Mouse (Mus musculus) heart, postnatal 0 days (tissue): ENCODE results near the gene Tshz2. TPM values are rescaled to one million over a fixed set of nuclear protein-coding genes. Genes with fewer than 3 reads are reported as not detected.

Experiments used
- ATAC-seq: fragments of 200-750 bp; cut with Nextera tagmentation; 2 replicates; pipeline ENCODE4 v1.8.0; 2017; ENCODE audit warnings: low read depth, moderate number of reproducible peaks, moderate library complexity; ENCODE audit not compliant: insufficient read depth
- DNase-seq: peaks from one replicate; pipeline ENCODE4 v3.0.0-alpha.2; 2016; ENCODE audit warnings: low spot score
- H3K27ac ChIP-seq: fragments of 300-500 bp; sonication (generic); 2 replicates; pipeline ENCODE4 v1.5.1; 2014; ENCODE audit warnings: low read depth, mild to moderate bottlenecking
- H3K27me3 ChIP-seq: fragments of 300-500 bp; sonication (generic); 2 replicates; pipeline ENCODE4 v1.6.1; 2014; ENCODE audit warnings: low read length, mixed read lengths; ENCODE audit not compliant: control insufficient read depth, insufficient read depth
- H3K36me3 ChIP-seq: fragments of 300-500 bp; sonication (generic); replicated peaks from 2 replicates; pipeline ENCODE4 v1.6.1; 2014; ENCODE audit warnings: low read length, mixed read lengths; ENCODE audit not compliant: control insufficient read depth, insufficient read depth
- H3K4me1 ChIP-seq: fragments of 300-500 bp; sonication (generic); 2 replicates; pipeline ENCODE4 v1.6.1; 2014; ENCODE audit warnings: antibody characterized with exemption; ENCODE audit not compliant: control insufficient read depth, insufficient read depth
- H3K4me2 ChIP-seq: fragments of 300-500 bp; sonication (generic); 2 replicates; pipeline ENCODE4 v1.6.1; 2014; ENCODE audit warnings: low read depth, mild to moderate bottlenecking, low read length, moderate library complexity
- H3K4me3 ChIP-seq: fragments of 300-500 bp; sonication (generic); 2 replicates; pipeline ENCODE4 v1.5.1; 2014; ENCODE audit warnings: low read depth, low read length
- H3K9ac ChIP-seq: fragments of 300-500 bp; sonication (generic); replicated peaks from 2 replicates; pipeline ENCODE4 v1.6.1; 2014; ENCODE audit warnings: low read depth, low read length, mixed read lengths
- H3K9me3 ChIP-seq: fragments of 300-500 bp; sonication (generic); replicated peaks from 2 replicates; pipeline ENCODE4 v1.6.1; 2016; ENCODE audit warnings: low read length; ENCODE audit not compliant: control insufficient read depth
- CTCF ChIP-seq: IDR thresholded peaks from 2 replicates; pipeline ENCODE4 v1.5.1; 2016; ENCODE audit warnings: antibody characterized with exemption, control low read depth, low read depth
- EP300 ChIP-seq: IDR thresholded peaks from 2 replicates; pipeline ENCODE4 v1.6.1; 2016; ENCODE audit warnings: antibody characterized with exemption, low read depth
- WGBS: fragments of 180-500 bp; shearing (Covaris S2); extraction: QIAGEN DNeasy Blood & Tissue Kit; methylation state at CpG from one replicate; pipeline ENCODE4 v1.1.7; 2014; 5-methylcytosine and 5-hydroxymethylcytosine counted together
- polyA plus RNA-seq: library from polyadenylated mRNA; unstranded; fragments of >200 nt; fragmentation: Nextera tagmentation; extraction: Ambion mirVana; gene quantifications from 2 replicates; pipeline ENCODE4 v1.2.1, GENCODE M21; 2015
- total RNA-seq: library from RNA; depleted of rRNA; stranded (reverse); fragments of >200 nt; gene quantifications from 2 replicates; pipeline ENCODE4 v1.2.3, GENCODE M21; 2014; ENCODE audit warnings: low replicate concordance

Gene Tshz2
- total and polyA plus RNA-seq, 2 experiments from 2014 or later: 2.8 to 7.8 TPM

- H3K4me2 ChIP-seq: no peak overlapping the region
- no peak overlapping the region for H3K4me3 ChIP-seq
- ATAC-seq (no peak), DNase-seq (no peak)
- H3K36me3 ChIP-seq: no peaks in the 10 kb centered on the region
- H3K27ac ChIP-seq: no peak overlapping the region
- no peaks in the 10 kb centered on the region for H3K27me3 ChIP-seq
- TF ChIP-seq CTCF (no peak), EP300 (no peak)
- H3K9me3 ChIP-seq: no peaks in the 10 kb centered on the region
- no peaks in the 10 kb centered on the region for H3K4me1 ChIP-seq
- WGBS: 79% methylated on average over 5 of the region's 5 CpGs
- no peak overlapping the region for H3K9ac ChIP-seq
These were observed 390.1 kb downstream of the Tshz2 start for GRCm38 (mm10) chr2:170022953-170023352.

GRCm38 (mm10) chr2:170023741-170024140 lies 390.9 kb downstream of the Tshz2 start:
- 80% methylated on average over 9 of the region's 9 CpGs for WGBS

GRCm38 (mm10) chr2:170024939-170025338 lies 392.1 kb downstream of the Tshz2 start:
- no peak overlapping the region for H3K9ac ChIP-seq
- H3K27ac ChIP-seq: no peak overlapping the region
- no peaks in the 10 kb centered on the region for H3K9me3 ChIP-seq
- 81% methylated on average over 8 of the region's 8 CpGs for WGBS
- H3K36me3 ChIP-seq: no peaks in the 10 kb centered on the region
- no peaks in the 10 kb centered on the region for H3K27me3 ChIP-seq
- ATAC-seq (no peak), DNase-seq (no peak)
- no peaks in the 10 kb centered on the region for H3K4me1 ChIP-seq
- H3K4me3 ChIP-seq: no peak overlapping the region
- no peak for TF ChIP-seq CTCF
- no peak for TF ChIP-seq EP300
- H3K4me2 ChIP-seq: no peak overlapping the region

More at GRCm38 (mm10) chr2:170023741-170024140, 390.9 kb downstream of the Tshz2 start:
- Histone ChIP-seq H3K4me2 (no peak overlapping the region), H3K27me3 (no peaks in the 10 kb centered on the region), H3K4me1 (no peaks in the 10 kb centered on the region), H3K27ac (no peak overlapping the region), H3K4me3 (no peak overlapping the region), H3K9ac (no peak overlapping the region), H3K36me3 (no peaks in the 10 kb centered on the region), H3K9me3 (no peaks in the 10 kb centered on the region)
- TF ChIP-seq EP300: no peak
- TF ChIP-seq CTCF: no peak
- ATAC-seq (no peak), DNase-seq (no peak)

- TF ChIP-seq CTCF (no peak), EP300 (no peak)
These were observed 393.1 kb downstream of the Tshz2 start for GRCm38 (mm10) chr2:170025896-170026295.

GRCm38 (mm10) chr2:170027837-170028236 lies 395.0 kb downstream of the Tshz2 start:
- Histone ChIP-seq H3K4me1 (no peaks in the 10 kb centered on the region), H3K4me2 (no peak overlapping the region), H3K9me3 (no peaks in the 10 kb centered on the region), H3K36me3 (no peaks in the 10 kb centered on the region), H3K9ac (no peak overlapping the region), H3K27ac (no peak overlapping the region), H3K4me3 (no peak overlapping the region), H3K27me3 (no peaks in the 10 kb centered on the region)
- TF ChIP-seq EP300: no peak
- no peak for TF ChIP-seq CTCF
- no peak for DNase-seq
- ATAC-seq: no peak
- WGBS: 84% methylated on average over 7 of the region's 7 CpGs

More at GRCm38 (mm10) chr2:170025896-170026295, 393.1 kb downstream of the Tshz2 start:
- H3K9me3 ChIP-seq: no peaks in the 10 kb centered on the region
- H3K4me1 ChIP-seq: no peaks in the 10 kb centered on the region
- no peak for DNase-seq
- no peak overlapping the region for H3K9ac ChIP-seq
- ATAC-seq: no peak
- 85% methylated on average over 6 of the region's 6 CpGs for WGBS
- H3K27ac ChIP-seq: no peak overlapping the region
- H3K4me2 ChIP-seq: no peak overlapping the region
- H3K36me3 ChIP-seq: no peaks in the 10 kb centered on the region
- H3K4me3 ChIP-seq: no peak overlapping the region
- no peaks in the 10 kb centered on the region for H3K27me3 ChIP-seq

- Histone ChIP-seq H3K27me3 (no peaks in the 10 kb centered on the region), H3K4me2 (no peak overlapping the region), H3K9ac (no peak overlapping the region), H3K27ac (no peak overlapping the region), H3K9me3 (no peaks in the 10 kb centered on the region), H3K4me3 (no peak overlapping the region), H3K4me1 (no peaks in the 10 kb centered on the region), H3K36me3 (no peaks in the 10 kb centered on the region)
- no peak for DNase-seq
- ATAC-seq: no peak
- TF ChIP-seq EP300 (no peak), CTCF (no peak)
- WGBS: 76% methylated on average over 24 of the region's 24 CpGs
These were observed 395.9 kb downstream of the Tshz2 start for GRCm38 (mm10) chr2:170028488-170029303.
